Mouse (Mus musculus) regulatory T cell (primary cell): Measurements from ENCODE around the gene Brca1.
"Not testable (repeated sequence)": the region's sequence is repeated elsewhere in the genome, so short reads cannot be mapped to it uniquely, and the experiment has no call there.

ENCODE experiments used
- in situ Hi-C: fragments of 300-600 bp; cut with MboI, MseI; formaldehyde crosslinking; loops from one replicate; pipeline ENCODE4 v1.15.1; 2025; ENCODE audit warnings: high pct_unique_total_duplicates

Gene Brca1

DNA sequence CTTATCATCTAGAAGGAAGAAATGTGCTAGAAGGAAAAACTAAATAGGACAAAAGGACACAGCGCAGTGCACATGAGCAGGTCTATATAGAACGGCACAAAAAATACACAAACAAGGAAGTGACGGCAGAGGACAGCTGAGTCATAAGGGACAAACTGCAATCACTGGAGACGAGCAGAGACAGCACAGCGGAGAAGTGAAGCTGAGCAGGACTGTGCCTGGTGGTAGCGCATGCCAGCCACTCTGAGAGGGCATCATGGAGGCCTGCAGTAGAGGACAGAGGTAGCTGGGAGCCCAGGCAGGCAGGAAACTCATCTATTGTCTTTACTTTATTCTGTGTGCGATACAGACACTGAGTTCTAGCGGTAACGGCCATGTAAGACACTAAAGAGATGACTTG is 8.2 kb downstream of the Brca1 start:
- in situ Hi-C loops: no loop called here

DNA sequence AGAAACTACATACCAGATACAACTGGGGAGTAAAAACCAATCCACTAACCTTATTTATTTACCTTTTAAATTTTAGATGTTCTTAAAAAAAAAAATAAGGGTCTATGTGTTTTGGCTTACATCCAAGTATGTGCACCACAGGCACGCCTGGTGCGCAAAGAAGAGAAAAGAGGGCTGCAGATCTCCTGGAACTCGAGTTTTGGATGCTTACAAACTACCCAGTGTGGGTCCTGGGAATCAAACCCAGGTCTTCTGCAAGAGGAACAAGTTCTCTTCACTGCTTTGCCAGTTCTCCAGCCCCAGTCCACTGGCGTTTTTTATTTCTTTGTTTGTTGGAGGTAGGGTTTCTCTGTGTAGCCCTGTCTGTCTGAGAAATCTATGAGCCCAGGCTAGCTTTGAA is 25.1 kb downstream of the Brca1 start:
- in situ Hi-C loops: no loop called here

DNA sequence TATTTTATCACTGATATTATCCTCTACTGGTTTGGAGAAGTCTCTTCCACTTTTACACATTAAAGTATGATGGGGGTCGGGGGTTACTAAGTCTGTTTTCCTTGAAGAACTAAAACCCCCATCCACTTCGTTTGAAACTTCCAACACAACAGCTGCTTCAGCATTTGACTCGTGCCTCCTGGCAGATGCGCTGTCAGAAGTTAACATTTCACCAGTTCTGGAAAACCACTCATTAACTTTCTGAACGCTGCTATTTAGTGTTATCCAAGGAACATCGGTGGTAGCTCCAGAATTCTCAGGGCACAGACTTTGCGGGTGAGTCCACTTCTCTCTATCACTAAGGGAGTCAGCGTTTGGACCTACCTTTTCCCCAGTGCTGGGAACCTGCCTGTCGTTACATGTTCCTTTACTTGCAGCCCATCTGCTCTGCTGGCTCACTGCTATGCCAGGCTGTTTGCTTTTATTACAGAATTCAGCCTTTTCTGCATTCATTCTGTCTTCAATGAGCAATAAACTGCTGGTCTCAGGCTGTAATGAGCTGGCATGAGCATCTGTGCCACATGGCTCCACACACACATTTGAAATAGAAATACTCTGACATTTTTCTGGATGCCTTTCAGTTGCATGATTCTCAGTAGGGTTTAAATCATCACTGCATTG is 25.7 kb downstream of the Brca1 start:
- in situ Hi-C loops: no loop called here

DNA sequence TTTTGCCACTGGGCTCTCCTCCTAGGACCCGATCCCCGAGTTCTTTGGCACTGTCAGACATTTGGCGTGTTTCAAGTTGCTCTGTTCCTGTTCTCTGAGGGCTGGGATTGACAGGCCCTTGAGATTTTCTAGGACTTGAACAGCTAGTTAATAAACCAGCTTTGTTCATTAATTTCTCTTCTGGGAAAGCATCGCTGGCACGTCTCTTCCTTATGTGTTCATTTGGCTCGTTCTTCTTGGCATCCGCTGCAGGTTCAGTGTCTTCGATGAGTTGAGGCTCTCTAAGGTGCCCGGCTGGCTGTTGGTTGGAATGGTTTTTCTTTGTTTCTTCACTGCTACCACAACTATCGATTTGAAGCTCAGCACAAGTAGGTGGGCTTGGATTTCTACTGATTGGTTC is 26.7 kb downstream of the Brca1 start:
- in situ Hi-C loops: no loop called here

DNA sequence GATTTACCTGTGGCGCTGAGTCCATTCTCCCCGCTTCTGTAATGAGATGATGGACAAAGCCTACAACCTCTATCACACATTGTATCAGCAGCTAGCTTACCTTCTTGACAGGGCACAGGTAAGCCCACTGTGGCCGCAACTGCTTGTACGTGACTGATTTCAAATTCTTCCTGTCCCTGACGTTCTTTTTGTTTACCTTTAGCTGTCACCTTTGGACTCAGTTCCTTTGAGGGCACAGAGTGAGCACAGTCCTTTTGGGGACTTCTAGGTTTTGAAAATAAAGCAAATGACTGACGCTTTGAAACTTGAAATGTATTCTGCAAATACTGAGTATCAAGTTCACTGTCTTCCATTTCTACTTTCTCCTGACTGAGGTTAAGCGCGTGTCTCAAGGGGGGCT is 27.3 kb downstream of the Brca1 start:
- in situ Hi-C loops: no loop called here

DNA sequence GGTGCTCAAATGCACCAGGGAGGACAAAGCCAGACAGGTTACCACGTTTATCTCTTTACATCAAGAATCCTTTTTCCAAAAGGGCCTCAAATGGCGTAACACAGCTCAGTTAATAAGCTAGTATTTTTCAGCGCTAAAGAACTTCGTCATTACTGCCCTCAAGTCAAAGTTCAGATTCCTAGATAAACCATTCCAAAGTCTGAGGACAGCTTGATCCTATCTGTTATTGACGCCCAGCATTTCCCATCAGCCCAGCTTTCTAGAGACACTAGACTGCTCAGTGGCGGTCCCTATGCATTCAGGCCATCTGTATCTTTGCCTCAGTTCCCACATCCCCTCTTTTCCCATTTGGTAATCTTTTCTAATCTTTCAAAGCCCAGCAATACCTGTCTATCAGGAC is 32.4 kb downstream of the Brca1 start:
- in situ Hi-C loops: no loop called here

DNA sequence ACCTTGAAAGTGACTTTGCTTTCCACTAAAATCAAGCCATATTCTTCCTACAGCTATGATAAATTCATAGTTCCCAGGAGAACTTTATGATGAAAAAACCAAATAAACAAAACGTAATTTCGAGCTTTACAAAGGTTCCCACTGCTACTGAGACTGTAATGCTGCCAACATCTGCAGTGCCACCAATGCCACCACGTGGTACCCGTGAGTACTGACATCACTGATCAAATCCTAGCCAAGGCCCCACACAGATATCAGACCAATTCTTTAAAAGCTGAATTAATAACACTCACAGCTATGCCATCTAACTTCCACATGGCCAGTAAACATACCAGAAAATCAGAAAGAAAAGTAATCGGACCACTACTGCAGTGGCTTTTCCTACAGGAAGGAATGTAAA is 32.8 kb downstream of the Brca1 start:
- in situ Hi-C loops: no loop called here

DNA sequence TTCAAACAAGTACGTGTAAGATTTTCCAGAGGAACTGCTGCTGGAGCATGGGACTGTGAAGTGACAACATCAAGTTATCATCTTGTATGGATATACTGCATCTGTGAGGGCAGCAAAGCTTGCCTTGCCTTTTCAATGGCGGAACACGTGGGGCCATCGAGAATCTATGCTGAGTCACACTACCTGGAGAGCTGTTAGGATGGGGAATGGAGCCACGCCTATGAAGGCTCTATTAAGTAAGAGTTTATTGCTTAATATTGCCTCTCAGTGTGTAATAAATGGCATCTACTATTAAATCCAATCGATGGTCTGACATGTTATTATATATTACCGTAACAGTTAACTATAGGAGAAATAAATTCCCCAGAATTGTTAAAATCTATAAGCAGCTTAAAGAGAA is 44.7 kb downstream of the Brca1 start:
- in situ Hi-C loops: no loop called here

DNA sequence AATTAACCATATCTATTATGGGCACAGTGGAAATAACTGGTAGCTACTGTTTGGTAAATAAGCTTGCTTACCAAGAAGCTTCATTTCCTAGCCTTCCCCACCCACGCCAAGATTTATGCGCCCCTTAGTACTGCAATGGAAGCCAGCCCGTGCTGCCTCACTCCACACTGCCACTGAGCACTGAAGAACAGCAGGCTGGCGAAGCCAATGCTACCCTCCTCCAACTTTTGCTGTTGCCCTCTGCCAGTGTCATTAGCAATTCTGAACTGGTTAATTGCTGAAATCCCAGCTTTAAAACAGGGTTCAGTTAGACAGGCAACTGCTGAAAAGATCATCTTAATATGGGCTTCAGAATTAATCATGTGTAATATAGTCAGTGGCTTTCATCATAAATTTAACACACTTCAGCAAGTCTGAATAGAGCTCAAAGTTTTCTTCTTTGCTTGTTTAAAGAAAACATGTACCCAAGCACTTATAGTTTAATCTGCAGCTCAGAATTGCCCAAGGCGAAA is 45.4 kb downstream of the Brca1 start:
- in situ Hi-C loops: no loop called here

DNA sequence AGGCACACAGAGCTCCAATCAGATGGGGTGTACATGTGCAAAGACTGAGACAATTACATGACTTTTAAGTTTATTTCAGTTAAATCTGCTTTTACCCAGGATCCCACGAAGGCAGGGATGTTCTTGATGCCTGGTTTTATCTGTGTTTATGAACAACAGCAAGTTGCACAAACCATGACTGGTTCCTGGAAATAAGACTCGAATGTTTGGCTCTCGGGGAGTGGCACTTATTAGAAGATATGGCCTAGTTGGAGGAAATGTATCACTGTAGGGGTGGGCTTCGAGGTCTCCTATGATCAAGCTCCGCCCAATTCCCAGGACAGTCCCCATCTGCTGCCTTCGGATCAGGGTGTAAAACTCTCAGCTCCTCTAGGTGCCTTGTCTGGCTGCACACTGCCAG is 65.6 kb downstream of the Brca1 start:
- in situ Hi-C loops: no loop called here

DNA sequence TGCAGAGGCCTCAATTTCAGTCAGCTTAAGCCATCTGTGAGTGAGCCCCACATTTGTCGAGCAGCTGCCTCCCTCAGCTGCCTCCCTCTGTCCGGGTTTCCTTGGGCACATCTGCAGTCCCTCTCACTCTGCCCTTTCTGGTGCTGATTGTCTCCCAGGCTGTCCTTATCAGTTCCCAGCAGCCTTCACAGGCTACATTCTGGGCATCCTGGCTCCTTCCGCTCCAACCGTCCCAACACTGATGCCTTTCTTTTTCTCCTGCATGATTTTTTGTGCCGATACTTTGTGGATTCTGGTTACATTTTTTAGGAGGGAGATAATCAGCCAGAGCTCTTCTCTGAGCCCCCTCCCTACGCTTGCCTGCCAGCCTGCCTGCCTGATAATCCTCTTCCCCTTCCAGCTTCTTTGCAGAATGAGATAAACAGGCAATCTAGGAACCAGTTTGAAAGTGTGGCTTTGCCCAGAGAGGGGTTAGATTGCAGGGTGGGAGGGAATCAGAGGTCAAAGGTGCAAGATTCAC is 66.2 kb downstream of the Brca1 start:
- in situ Hi-C loops: no loop called here

DNA sequence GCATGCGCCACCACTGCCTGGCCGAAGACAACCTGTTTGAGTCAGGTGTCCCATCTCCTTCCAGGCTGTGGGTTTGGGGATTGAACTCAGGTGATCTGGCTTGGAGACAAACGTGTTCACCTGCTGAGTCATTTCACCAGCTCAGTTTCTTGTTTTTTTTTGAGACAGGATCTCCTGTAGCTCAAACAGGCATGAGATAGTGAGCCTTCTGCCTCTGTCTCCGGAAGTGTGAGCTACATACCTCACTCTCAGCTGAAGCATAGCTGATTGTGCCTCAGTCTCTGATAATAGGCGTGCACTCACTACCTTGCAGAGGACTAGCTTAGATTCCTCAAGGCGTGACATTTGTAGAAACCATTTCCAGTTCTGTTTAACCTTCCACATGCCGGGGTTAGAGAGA is 66.9 kb downstream of the Brca1 start:
- in situ Hi-C loops: no loop called here

DNA sequence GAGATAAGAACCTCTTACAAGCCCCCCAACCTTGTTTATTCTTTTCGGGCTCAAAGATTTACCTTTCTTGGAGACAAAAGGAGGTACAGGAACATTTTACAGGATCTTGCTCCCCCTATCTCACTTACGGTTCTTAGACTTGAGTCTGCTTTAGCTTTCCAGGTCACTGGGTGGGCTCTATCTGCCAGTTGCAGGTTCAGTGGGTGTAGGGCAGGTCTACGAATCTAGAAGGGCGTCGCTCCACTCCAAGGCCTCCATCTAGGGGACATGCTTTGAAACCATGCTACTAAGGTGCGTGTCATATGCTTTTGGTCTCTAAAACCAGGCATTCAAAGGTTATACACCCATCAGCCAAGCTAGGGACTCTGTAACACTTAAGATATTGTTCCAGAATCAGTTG is 67.5 kb downstream of the Brca1 start:
- in situ Hi-C loops: no loop called here

DNA sequence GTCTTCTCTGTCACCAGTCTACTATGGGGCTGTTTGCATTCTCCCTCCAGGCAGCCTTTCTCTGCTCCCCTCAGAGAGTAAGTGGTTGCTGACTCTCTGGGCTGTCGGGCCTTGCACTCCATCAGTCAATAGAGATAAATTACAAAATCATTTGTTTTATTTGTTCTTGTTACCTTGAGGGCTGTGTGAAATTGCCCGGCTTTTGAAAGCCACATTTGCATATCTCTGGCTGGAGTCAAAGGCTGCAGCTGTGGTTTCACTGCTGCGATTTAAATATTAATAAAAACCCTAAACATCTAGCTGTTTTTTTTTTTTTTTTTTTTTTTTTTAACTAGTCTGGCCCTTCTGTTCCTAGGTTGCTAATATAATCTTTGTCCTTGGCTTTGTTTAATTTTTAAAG is 68.0 kb downstream of the Brca1 start:
- in situ Hi-C loops: no loop called here

DNA sequence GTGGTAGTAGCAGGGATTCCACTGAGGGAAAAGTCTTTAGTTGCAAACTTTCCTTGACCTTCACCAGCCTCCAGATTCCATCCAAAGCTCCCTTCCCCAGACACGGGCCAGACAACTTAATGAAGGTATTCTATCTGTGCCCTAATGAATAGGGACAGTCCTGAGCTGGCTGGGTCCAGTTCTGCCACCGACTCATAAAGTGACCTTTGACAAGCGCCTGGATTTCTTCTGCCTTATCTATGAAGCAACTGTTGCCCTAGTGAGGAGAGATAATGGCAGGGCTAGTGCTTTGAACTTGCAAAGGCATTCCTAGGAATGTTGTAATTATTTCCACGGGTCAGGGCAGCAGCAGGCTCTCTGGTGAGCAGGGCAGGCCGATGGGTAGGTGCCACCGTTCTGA is 70.8 kb downstream of the Brca1 start:
- in situ Hi-C loops: no loop called here

DNA sequence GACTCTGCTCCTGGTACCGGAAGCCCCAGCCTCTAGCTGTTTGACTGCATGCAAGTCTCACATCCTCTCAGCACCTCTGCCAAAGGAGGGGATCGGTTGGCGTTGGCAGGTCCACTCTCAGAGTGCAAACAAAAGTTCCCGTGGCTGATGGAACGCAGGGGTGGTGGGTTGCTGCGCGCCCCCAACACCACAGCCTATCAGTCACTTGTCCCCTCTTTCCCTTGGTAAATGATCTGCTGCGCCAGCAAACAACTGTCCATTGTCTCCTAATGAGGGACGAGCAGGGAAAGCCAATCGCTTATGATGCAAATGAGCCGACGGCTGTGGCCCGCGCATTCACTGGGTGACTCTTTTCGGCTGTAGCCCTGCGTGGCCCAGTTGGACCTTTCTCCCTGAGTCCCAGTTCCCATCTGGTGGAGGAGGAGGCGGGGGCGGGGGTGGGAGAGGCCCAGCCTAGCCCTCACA is 72.6 kb downstream of the Brca1 start:
- in situ Hi-C loops: no loop called here

DNA sequence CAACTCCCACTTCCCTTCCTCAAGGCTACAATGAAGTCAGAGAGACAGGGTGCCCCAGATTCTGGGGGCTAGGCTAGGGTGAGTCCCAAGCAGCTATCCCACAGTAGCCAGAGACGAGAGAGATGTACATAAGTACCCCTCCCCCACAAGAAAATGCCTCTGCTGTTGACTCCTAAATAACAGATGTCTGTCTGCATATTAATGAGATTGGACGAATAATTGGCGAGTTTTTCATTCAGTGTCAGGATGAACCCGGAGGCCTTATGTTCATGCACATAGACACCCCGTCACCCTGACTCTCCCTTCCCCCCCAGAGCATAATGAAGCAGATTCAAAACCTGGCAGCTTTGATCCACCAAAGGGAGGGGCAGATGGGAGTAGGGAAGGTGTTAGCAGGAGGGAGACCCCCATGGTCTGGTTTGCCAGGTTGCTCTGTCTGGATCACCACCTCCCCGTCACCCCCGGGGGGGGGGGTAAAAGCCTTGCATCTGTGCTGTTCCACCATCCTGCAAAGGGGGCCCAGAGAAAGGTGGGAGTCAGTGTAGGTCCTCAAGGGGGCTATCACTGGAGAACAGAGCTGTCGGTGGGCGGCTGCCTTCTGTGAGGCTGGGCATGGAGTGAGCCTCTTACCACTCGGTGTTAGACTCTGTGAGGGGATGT is 74.1 kb downstream of the Brca1 start:
- in situ Hi-C loops: no loop called here

DNA sequence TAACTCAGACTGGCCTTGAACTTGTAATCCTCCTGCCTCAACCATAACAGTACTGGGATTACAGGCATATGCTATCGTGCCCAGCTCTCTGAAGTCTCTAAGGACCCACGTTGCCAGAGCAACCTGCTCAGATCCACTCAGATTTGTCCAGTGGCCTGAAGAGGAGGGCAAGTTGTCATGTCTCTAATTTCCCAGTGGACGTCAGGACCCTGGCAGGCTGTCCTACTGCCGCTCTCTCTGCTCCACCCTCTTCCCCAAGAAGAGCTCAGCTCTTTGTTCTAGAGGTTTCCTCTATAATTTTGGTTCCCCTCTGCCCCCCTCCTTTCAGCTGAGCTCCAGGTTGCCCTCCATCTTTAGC is 74.6 kb downstream of the Brca1 start:
- in situ Hi-C loops: no loop called here

DNA sequence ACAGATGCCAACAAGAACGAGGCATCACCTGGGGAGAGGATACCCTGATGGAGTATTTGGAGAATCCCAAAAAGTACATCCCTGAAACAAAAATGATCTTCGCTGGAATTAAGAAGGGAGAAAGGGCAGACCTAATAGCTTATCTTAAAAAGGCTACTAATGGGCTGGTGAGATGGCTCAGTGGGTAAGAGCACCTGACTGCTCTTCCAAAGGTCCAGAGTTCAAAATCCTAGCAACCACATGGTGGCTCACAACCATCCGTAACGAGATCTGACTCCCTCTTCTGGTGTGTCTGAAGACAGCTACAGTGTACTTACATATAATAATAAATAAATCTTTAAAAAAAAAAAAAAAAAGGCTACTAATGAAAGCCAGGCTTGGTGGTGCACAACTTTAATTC is 75.4 kb downstream of the Brca1 start:
- in situ Hi-C loops: not testable (repeated sequence)

DNA sequence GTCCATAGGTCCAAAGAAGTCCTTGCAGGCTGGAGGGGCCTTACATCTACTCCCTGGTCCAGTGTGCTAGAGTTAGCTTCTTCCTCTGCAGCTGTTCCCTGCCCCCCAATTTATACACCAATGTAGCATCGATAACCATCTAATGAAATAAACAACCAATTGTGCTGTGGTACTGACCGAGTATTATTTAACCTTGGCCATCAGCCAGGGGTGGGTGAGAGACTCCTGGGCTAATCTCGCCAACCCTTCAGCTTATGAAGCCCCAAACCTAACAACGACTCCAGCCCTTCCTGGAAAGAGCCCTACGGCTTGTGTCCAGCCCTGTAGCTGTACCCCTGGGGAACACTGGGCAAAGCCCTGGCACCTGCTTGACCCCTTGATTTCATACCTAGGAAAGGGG is 77.5 kb downstream of the Brca1 start:
- in situ Hi-C loops: loop anchor here (25.0 kb wide), 1 partner anchor 938 kb away; the partner anchor contains the start of gene Slc25a39

DNA sequence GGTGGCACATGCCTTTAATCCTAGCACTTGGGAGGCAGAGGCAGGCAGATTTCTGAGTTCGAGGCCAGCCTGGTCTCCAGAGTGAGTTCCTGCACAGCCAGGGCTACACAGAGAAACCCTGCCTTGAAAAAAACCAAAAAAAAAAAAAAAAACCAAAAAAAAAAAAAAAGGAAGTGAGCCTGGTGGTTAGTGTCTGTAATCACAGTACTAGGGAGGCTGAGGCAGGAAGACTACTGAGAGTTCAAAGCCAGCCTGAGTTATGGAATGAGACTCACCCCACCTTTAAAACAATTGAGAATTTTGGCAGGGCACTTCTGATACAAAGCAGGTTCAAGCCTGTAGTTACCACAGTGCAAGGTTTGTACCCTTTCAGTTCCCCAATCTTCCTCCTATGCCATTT is 78.1 kb downstream of the Brca1 start:
- in situ Hi-C loops: loop anchor here (25.0 kb wide), 1 partner anchor 939 kb away; the partner anchor contains the start of gene Slc25a39

DNA sequence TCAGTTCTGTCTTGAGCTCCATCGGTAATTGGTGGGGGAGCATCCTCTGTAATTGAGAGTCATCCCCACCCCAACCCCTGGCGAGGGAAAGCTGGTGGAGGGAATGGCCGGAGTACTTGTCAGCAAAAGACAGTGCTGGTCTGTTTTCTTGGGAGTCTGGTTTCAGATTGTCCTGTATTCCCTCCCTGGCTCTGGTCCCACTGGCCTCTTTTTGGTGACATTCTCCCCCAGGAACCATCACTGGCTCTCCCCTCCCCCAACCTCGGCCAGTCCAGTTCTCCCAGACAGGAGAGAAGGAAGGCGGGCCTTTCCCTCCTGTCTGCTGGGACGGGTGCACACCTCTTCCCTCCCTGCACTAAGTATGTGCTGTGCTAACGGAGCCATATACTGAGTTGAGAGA is 79.4 kb downstream of the Brca1 start:
- in situ Hi-C loops: loop anchor here (25.0 kb wide), 1 partner anchor 940 kb away; the partner anchor contains the start of gene Slc25a39

DNA sequence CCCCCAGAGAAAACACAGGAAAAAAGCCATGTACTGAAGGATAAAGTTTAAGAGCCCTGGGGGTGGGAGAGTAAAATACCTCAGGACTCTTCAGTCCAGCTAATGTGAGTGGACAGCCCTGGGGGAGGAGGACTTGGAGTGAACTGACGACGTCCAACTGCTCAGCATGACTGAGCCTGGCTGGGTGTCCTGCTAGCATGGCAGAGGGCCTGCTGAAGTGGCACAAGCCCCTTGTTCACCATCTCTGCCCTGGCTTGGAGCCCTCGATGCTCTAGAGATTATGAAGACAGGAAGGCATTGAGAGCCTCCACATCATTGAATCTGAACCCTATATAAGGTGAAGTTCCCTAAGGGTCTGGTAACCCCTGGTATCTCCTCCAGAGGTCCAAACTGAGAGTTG is 79.8 kb downstream of the Brca1 start:
- in situ Hi-C loops: loop anchor here (25.0 kb wide), 1 partner anchor 940 kb away; the partner anchor contains the start of gene Slc25a39
